Mouse (Mus musculus) A20 (cell line): ENCODE data around the gene Cwc22.

ENCODE experiments used
- DNase-seq: peaks from one replicate; pipeline ENCODE4 v3.0.0-alpha.2; 2011; ENCODE audit warnings: low read depth, low spot score

Cwc22 gene

GRCm38 (mm10) chr2:77925187-77925924, 20.8 kb downstream of the Cwc22 start:
- DNase-seq = no peak

GRCm38 (mm10) chr2:77924003-77924402, 22.2 kb downstream of the Cwc22 start:
- no peak for DNase-seq

GRCm38 (mm10) chr2:77923182-77923581, 23.0 kb downstream of the Cwc22 start:
- DNase-seq = no peak

- DNase-seq = no peak
Measured at GRCm38 (mm10) chr2:77921307-77921706, 24.9 kb downstream of the Cwc22 start.

- no peak for DNase-seq
Measured at GRCm38 (mm10) chr2:77920621-77921020, 25.6 kb downstream of the Cwc22 start.

- no peak for DNase-seq
Measured at GRCm38 (mm10) chr2:77918474-77918873, 27.7 kb downstream of the Cwc22 start.

- DNase-seq = no peak
Measured at GRCm38 (mm10) chr2:77918006-77918405, 28.2 kb downstream of the Cwc22 start.

GRCm38 (mm10) chr2:77917360-77917734, 28.8 kb downstream of the Cwc22 start:
- no peak for DNase-seq

GRCm38 (mm10) chr2:77916586-77917359, 29.4 kb downstream of the Cwc22 start:
- no peak for DNase-seq

GRCm38 (mm10) chr2:77915187-77915586, 31.0 kb downstream of the Cwc22 start:
- no peak for DNase-seq

- no peak for DNase-seq
Measured at GRCm38 (mm10) chr2:77913628-77914027, 32.5 kb downstream of the Cwc22 start.

- no peak for DNase-seq
Measured at GRCm38 (mm10) chr2:77912197-77912596, 34.0 kb downstream of the Cwc22 start.

- DNase-seq = no peak
Measured at GRCm38 (mm10) chr2:77911452-77911851, 34.7 kb downstream of the Cwc22 start.

- DNase-seq = no peak
Measured at GRCm38 (mm10) chr2:77910216-77910615, 36.0 kb downstream of the Cwc22 start.

GRCm38 (mm10) chr2:77907164-77907563, 39.0 kb downstream of the Cwc22 start:
- DNase-seq = no peak

GRCm38 (mm10) chr2:77905023-77905422, 41.2 kb downstream of the Cwc22 start:
- no peak for DNase-seq

GRCm38 (mm10) chr2:77904495-77904894, 41.7 kb downstream of the Cwc22 start:
- no peak for DNase-seq

- no peak for DNase-seq
Measured at GRCm38 (mm10) chr2:77903979-77904378, 42.2 kb downstream of the Cwc22 start.

- DNase-seq = no peak
Measured at GRCm38 (mm10) chr2:77903098-77903497, 43.1 kb downstream of the Cwc22 start.

- no peak for DNase-seq
Measured at GRCm38 (mm10) chr2:77901269-77901668, 44.9 kb downstream of the Cwc22 start.

- no peak for DNase-seq
Measured at GRCm38 (mm10) chr2:77900741-77901140, 45.4 kb downstream of the Cwc22 start.

- DNase-seq = no peak
Measured at GRCm38 (mm10) chr2:77900111-77900510, 46.1 kb downstream of the Cwc22 start.

- DNase-seq = no peak
Measured at GRCm38 (mm10) chr2:77898436-77898835, 47.7 kb downstream of the Cwc22 start.
